Mouse (Mus musculus): ENCODE measurements around the gene Arl10. TPM values are rescaled to one million over a fixed set of nuclear protein-coding genes. Genes with fewer than 3 reads are reported as not detected.
A peak's percentile ranks its signal among the peaks of the same experiment; 100 is the strongest.

Arl10 gene
- polyA plus RNA-seq, 1 experiment, result 13.2 TPM

DNA sequence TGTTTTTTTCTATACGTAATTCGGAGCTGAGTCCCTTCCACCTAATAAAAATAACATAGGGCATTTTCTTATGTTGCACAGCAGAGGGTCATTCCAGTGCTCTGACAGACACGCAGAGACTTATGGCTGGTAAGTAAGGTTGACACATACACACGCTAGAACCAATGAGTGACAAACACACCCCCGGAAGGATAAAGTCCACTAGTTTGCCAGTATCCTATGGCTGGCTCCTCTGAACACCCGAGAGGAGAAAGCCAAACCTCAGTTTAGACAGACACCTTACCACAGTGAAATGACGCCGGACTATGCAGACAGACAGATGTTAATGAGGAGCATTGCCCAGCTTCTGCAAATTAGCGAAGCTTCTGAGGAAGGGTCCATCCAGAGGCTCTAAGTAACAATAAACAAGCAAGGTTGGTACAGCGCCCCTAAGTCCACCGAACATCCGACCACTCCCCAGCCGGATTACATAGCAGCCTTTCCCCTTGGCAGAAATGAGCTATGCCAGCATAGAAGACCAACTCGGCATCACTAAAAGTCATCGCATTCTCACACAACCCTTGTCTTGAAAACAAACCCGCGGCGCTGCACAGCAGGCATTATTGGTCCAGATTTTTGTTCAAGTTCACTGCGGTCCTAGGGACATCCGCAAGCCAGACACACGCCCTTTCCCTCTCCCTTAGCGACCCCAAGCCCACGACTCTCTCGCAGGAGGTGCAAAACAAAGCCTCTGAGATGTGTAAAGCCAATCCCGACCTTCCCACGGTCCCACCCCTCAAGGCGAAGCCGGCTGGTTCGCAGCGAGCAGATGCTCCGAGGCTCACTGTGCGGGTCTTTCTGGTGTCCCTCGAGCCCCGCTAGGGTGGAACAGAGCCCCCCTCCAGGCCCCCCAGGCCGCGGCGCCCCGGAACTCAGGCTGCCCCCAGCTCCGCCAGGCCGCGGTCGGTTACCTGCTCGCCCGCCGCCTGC, 10.3 kb upstream of the Arl10 start:
- Histone ChIP-seq H3K4me1 (ENCODE audit: control insufficient read depth, insufficient read depth, low read length) (no peaks in the 10 kb centered on the region), H3K27ac (ENCODE audit: insufficient read depth, low read length) (no peak overlapping the region), H3K4me3 (ENCODE audit: insufficient read depth, low read length) (peak overlapping the region; percentile 81)
- TF ChIP-seq POLR2A (IDR thresholded peaks at IDR 0.05; ENCODE audit: low read depth, low read length), result no peak
- TF ChIP-seq CTCF (IDR thresholded peaks at IDR 0.05; ENCODE audit: borderline replicate concordance, insufficient read depth, low read length), result no peak

DNA sequence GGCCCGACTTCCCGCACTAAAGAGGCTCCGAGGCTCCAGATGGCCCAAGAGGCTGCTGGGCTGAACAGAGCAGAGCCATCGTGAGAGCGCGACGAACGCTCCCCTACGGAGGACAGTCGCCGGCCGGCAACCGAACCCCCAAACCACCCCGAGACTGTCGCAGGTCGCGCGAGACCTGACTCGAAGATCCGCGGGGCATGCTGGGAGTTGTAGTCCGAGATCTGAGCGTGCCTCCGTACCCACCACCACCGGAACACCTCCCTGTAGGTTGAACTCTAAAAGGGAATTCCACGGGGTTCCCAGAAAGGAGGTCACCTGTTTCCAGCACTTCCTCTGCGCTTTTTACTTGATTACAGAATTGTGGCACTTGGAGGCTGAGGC, 9.6 kb upstream of the Arl10 start, which contains the start of gene 4833439L19Rik:
TSS of gene 4833439L19Rik (minus strand) at position 235 of the 381 bp plus-strand sequence.
- H3K27ac ChIP-seq (ENCODE audit: insufficient read depth, low read length), result no peak within 1 kb of the TSS
- H3K4me1 ChIP-seq (ENCODE audit: control insufficient read depth, insufficient read depth, low read length), result no peaks in the 10 kb centered on the region
- no peak for TF ChIP-seq CTCF (IDR thresholded peaks at IDR 0.05; ENCODE audit: borderline replicate concordance, insufficient read depth, low read length)
- peak; percentile 93 for TF ChIP-seq POLR2A (IDR thresholded peaks at IDR 0.05; ENCODE audit: low read depth, low read length)
- H3K4me3 ChIP-seq (ENCODE audit: insufficient read depth, low read length), result peak within 1 kb of the TSS; percentile 81

DNA sequence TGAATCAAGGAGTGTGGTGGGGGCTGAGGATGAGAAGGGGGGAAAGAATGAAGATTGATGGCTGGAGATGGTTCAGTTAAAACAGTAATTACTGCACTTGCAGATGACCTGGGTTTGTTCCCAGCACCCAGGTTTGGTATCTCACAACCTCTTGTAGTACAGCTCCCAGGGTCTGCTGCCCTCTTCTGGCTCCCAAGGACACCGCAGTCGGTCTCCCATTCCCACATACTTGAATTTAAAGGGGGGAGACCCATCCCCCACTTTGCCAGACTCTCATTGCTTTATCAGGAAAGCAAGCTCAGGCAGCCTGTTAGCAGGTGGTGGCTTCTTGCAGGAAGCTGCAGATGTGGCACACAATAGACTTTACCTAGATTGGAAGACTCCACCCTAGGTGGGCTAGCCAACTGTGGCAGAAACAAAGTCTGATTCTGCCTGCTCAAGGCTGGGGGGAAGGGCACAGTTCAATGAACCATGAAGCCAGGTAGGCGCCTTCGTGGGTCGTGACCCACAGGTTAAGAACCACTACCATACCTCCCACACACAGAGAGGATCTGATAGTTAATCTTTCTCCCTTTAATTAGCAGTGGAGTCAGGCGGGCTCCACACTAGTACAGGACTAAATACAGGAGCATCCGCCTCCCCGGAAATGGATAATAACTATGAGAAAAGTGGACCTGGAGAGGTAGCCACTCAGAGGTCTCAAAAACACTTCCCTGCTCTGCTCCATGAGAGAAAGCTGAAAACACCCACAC, 9.0 kb upstream of the Arl10 start:
- Histone ChIP-seq H3K27ac (ENCODE audit: insufficient read depth, low read length) (no peak overlapping the region), H3K4me1 (ENCODE audit: control insufficient read depth, insufficient read depth, low read length) (no peaks in the 10 kb centered on the region), H3K4me3 (ENCODE audit: insufficient read depth, low read length) (peak overlapping the region; percentile 81)
- peak; percentile 21; the same call in 1 of the 2 replicates for TF ChIP-seq CTCF (IDR thresholded peaks at IDR 0.05; ENCODE audit: borderline replicate concordance, insufficient read depth, low read length)
- TF ChIP-seq POLR2A (IDR thresholded peaks at IDR 0.05; ENCODE audit: low read depth, low read length), result no peak

DNA sequence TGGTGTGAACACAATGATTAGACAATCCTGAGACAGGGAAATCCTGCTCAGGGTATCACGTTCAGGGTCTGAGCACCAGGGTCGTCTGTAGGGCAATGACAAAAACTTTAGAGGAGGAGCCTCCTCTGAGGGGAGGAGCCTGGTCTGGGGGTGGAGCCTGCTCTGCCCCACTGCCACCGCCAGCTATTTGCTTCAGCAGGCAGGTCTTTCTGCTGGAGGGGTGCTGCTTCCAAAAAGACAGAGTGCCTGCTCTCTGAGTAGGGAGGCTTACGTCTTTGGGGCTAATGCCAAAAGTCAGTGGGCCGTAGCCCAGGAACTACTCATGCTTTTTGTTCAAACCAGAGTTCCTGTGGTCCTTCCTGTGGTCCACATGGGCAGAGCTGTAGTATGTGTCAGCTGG, 6.4 kb upstream of the Arl10 start:
- no peak for TF ChIP-seq CTCF (IDR thresholded peaks at IDR 0.05; ENCODE audit: borderline replicate concordance, insufficient read depth, low read length)
- no peak overlapping the region for H3K4me3 ChIP-seq (ENCODE audit: insufficient read depth, low read length)
- no peak overlapping the region for H3K27ac ChIP-seq (ENCODE audit: insufficient read depth, low read length)
- no peaks in the 10 kb centered on the region for H3K4me1 ChIP-seq (ENCODE audit: control insufficient read depth, insufficient read depth, low read length)

DNA sequence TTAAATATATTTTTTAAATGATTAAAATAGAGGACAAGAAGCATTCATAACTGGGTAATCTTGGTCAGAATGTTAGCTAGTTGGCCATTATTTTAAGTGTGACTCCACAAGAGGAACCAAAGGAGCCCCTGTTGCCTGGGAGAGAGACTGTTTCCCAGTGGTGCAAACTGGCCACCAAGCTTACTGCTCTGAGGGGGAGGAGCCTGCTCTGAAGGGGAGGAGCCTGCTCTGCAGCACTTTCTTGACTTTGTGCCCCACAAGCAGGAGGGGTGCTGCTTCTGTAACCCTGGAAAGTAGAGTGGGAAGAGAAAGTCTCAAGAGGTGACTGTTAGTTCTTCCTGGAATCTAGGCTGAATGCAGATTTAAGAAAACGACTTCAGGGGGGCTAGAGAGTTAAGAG, 5.5 kb upstream of the Arl10 start:
- H3K4me3 ChIP-seq (ENCODE audit: insufficient read depth, low read length), result no peak overlapping the region
- no peak for TF ChIP-seq POLR2A (IDR thresholded peaks at IDR 0.05; ENCODE audit: low read depth, low read length)
- no peak overlapping the region for H3K27ac ChIP-seq (ENCODE audit: insufficient read depth, low read length)
- H3K4me1 ChIP-seq (ENCODE audit: control insufficient read depth, insufficient read depth, low read length), result 0 out of 2 replicates have a peak, but pooled peaks cover under 1% of the 10 kb centered on the region

DNA sequence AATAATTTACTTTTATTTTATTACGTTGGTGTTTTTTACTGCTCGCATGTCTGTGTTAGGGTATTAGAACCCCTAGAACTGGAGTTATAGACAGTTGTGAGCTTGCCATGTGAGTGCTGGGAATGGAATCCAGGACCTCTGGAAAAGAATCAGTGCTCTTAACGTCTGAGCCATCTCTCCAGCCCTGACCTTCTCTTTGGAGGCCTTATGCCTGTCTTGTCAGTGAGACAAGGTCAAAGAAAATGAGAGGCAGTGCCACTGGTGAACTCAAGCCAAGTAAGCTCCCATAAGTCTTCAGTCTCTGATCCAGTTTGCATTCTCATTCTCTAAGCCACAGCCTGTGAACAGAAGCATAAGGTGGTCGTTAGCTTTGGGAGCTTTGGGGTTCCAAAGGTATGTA, 4.1 kb upstream of the Arl10 start:
- no peak overlapping the region for H3K27ac ChIP-seq (ENCODE audit: insufficient read depth, low read length)
- 0 out of 2 replicates have a peak, but pooled peaks cover 2% of the 10 kb centered on the region for H3K4me1 ChIP-seq (ENCODE audit: control insufficient read depth, insufficient read depth, low read length)
- TF ChIP-seq POLR2A (IDR thresholded peaks at IDR 0.05; ENCODE audit: low read depth, low read length) (no peak), CTCF (IDR thresholded peaks at IDR 0.05; ENCODE audit: borderline replicate concordance, insufficient read depth, low read length) (no peak)
- H3K4me3 ChIP-seq (ENCODE audit: insufficient read depth, low read length), result no peak overlapping the region

DNA sequence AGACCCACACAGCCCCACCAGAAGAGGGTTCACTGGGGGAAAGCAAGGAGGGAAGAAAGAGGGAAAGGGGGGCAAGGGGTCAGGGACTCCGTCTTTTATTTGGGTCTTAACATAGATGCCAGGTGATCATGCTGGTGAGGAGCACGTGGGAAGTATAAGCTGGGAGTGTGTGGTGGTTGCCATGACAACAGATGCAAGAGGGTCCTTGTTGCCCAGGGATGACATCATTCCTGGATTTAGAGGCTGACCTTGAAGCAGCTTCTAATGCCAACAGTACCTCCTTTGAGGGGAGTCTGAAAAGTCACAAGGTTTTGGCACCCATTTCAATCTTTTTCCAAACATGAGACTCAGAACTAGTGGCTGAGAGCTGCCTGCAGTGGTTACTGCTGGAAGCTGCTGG, 3.2 kb upstream of the Arl10 start:
- no peak for TF ChIP-seq POLR2A (IDR thresholded peaks at IDR 0.05; ENCODE audit: low read depth, low read length)
- no peak for TF ChIP-seq CTCF (IDR thresholded peaks at IDR 0.05; ENCODE audit: borderline replicate concordance, insufficient read depth, low read length)
- 0 out of 2 replicates have a peak, but pooled peaks cover 2% of the 10 kb centered on the region for H3K4me1 ChIP-seq (ENCODE audit: control insufficient read depth, insufficient read depth, low read length)
- H3K4me3 ChIP-seq (ENCODE audit: insufficient read depth, low read length), result no peak overlapping the region

DNA sequence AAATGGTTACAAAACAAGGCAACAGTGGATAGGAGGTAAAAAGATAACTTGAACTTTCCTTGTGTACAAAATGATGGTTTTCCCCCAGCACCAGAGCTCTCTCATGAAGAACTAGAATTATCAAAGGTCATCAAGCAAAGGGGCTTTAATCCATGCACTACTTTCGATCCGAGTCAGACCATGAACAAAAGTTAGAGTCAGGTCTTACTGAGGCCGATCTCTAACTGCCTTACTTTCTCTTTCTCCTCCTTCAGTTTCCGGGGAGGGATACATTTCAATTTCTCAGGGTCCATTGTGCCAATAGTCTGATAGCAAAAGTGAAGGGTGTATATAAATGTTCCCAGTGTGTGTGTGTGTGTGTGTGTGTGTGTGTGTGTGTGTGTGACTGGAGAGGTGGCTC, 2.2 kb upstream of the Arl10 start:
- 0 out of 2 replicates have a peak, but pooled peaks cover 2% of the 10 kb centered on the region for H3K4me1 ChIP-seq (ENCODE audit: control insufficient read depth, insufficient read depth, low read length)
- TF ChIP-seq CTCF (IDR thresholded peaks at IDR 0.05; ENCODE audit: borderline replicate concordance, insufficient read depth, low read length) (no peak), POLR2A (IDR thresholded peaks at IDR 0.05; ENCODE audit: low read depth, low read length) (no peak)

More for the DNA sequence above, 3.2 kb upstream of the Arl10 start:
- H3K27ac ChIP-seq (ENCODE audit: insufficient read depth, low read length), result no peak overlapping the region

DNA sequence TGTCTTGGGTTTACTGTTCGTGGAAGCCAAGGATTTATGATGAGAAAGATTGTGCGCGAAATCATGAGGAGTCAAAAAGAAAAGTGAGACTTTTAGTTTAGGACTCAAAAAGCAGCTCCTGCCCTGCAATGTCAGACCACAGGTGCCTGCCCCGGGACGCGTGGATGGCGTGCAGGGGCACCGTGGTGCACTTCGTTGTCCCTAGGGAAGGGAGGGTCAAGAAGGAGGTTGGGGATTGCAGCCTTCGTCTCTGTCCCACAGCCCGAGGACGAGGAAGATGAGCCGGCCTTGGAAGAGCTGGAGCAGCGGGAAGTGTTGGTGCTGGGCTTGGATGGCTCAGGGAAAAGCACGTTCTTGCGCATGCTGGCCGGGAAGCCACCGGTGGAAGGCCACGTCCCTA, 674 bp downstream of the Arl10 start:
- TF ChIP-seq CTCF (IDR thresholded peaks at IDR 0.05; ENCODE audit: borderline replicate concordance, insufficient read depth, low read length) (no peak), POLR2A (IDR thresholded peaks at IDR 0.05; ENCODE audit: low read depth, low read length) (no peak)
- H3K4me1 ChIP-seq (ENCODE audit: control insufficient read depth, insufficient read depth, low read length), result 0 out of 2 replicates have a peak, but pooled peaks cover 2% of the 10 kb centered on the region
- peak overlapping the region; percentile 50 for H3K27ac ChIP-seq (ENCODE audit: insufficient read depth, low read length)
- peak overlapping the region; percentile 76 for H3K4me3 ChIP-seq (ENCODE audit: insufficient read depth, low read length)

More for the DNA sequence above, 2.2 kb upstream of the Arl10 start:
- Histone ChIP-seq H3K4me3 (ENCODE audit: insufficient read depth, low read length) (no peak overlapping the region), H3K27ac (ENCODE audit: insufficient read depth, low read length) (no peak overlapping the region)
